Mouse (Mus musculus): ENCODE results near the gene Kifap3. TPM values are rescaled to one million over a fixed set of nuclear protein-coding genes. Genes with fewer than 3 reads are reported as not detected.
"Not testable (repeated sequence)": the region's sequence is repeated elsewhere in the genome, so short reads cannot be mapped to it uniquely, and the experiment has no call there.

The Kifap3 gene
- polyA plus RNA-seq, 1 experiment from 2014 or later: 146 TPM

DNA sequence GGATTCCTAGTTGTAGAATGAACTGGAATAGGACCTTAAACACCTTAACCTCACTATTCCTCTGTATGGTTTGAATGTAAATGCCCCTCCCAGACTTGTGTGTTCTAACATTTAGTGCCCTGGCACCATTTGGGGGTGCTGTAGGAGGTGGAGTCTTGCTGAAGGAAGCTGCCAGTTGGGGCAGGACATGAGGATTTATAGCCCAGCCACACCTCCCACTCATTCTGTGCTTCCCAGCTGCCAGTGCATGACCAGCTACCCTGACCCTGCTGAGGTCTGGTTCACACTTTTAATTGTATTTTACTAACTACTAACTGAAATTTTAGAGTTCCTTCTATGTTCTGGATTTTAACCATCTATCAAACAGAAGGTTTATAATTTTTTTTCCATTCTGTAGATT, 50.1 kb downstream of the Kifap3 start:
- no peak overlapping the region for H3K4me2 ChIP-seq (ENCODE audit: low read length)
- no peaks in the 10 kb centered on the region for H3K9me3 ChIP-seq (ENCODE audit: control insufficient read depth, low read length)
- H3K9ac ChIP-seq (replicated peaks; ENCODE audit: low read length): no peak overlapping the region
- H3K27me3 ChIP-seq (ENCODE audit: control insufficient read depth, insufficient read depth, low read length): no peaks in the 10 kb centered on the region
- H3K27ac ChIP-seq (replicated peaks; ENCODE audit: low read depth, low read length): no peak overlapping the region
- ATAC-seq (ENCODE audit: low FRiP score, low TSS enrichment) (no peak), DNase-seq (no peak)
- no peak overlapping the region for H3K4me3 ChIP-seq (replicated peaks; ENCODE audit: low read depth, low read length)
- no peaks in the 10 kb centered on the region for H3K4me1 ChIP-seq (ENCODE audit: control insufficient read depth, insufficient read depth, low read length)
- H3K36me3 ChIP-seq (ENCODE audit: control insufficient read depth, insufficient read depth, low read length): peaks cover 21% of the 10 kb centered on the region

GRCm38 (mm10) chr1:163834066-163834465, 54.7 kb downstream of the Kifap3 start:
- Histone ChIP-seq H3K9ac (replicated peaks; ENCODE audit: low read length) (no peak overlapping the region), H3K27ac (replicated peaks; ENCODE audit: low read depth, low read length) (no peak overlapping the region), H3K4me3 (replicated peaks; ENCODE audit: low read depth, low read length) (no peak overlapping the region), H3K9me3 (ENCODE audit: control insufficient read depth, low read length) (no peaks in the 10 kb centered on the region), H3K27me3 (ENCODE audit: control insufficient read depth, insufficient read depth, low read length) (no peaks in the 10 kb centered on the region), H3K36me3 (ENCODE audit: control insufficient read depth, insufficient read depth, low read length) (peaks cover 9% of the 10 kb centered on the region), H3K4me2 (ENCODE audit: low read length) (no peak overlapping the region), H3K4me1 (ENCODE audit: control insufficient read depth, insufficient read depth, low read length) (peaks cover 4% of the 10 kb centered on the region; the same call in 1 of the 2 replicates)
- WGBS: 75% methylated on average over 1 of the region's 1 CpGs
- DNase-seq: peak; percentile 53
- no peak for ATAC-seq (ENCODE audit: low FRiP score, low TSS enrichment)

- DNase-seq (no peak), ATAC-seq (ENCODE audit: low FRiP score, low TSS enrichment) (no peak)
- Histone ChIP-seq H3K4me1 (ENCODE audit: control insufficient read depth, insufficient read depth, low read length) (peaks cover 4% of the 10 kb centered on the region; the same call in 1 of the 2 replicates), H3K27me3 (ENCODE audit: control insufficient read depth, insufficient read depth, low read length) (no peaks in the 10 kb centered on the region), H3K9ac (replicated peaks; ENCODE audit: low read length) (no peak overlapping the region), H3K4me3 (replicated peaks; ENCODE audit: low read depth, low read length) (no peak overlapping the region), H3K36me3 (ENCODE audit: control insufficient read depth, insufficient read depth, low read length) (peaks cover 7% of the 10 kb centered on the region; the same call in 1 of the 2 replicates), H3K27ac (replicated peaks; ENCODE audit: low read depth, low read length) (no peak overlapping the region), H3K4me2 (ENCODE audit: low read length) (no peak overlapping the region), H3K9me3 (ENCODE audit: control insufficient read depth, low read length) (no peaks in the 10 kb centered on the region)
- WGBS: 93% methylated on average over 2 of the region's 2 CpGs
Measured at GRCm38 (mm10) chr1:163835062-163835461, 55.7 kb downstream of the Kifap3 start.

GRCm38 (mm10) chr1:163838482-163838881, 59.1 kb downstream of the Kifap3 start:
- not testable (repeated sequence) for DNase-seq; H3K27ac ChIP-seq (replicated peaks; ENCODE audit: low read depth, low read length); H3K9ac ChIP-seq (replicated peaks; ENCODE audit: low read length); H3K4me2 ChIP-seq (ENCODE audit: low read length); H3K9me3 ChIP-seq (ENCODE audit: control insufficient read depth, low read length); ATAC-seq (ENCODE audit: low FRiP score, low TSS enrichment); H3K4me1 ChIP-seq (ENCODE audit: control insufficient read depth, insufficient read depth, low read length); H3K4me3 ChIP-seq (replicated peaks; ENCODE audit: low read depth, low read length); H3K27me3 ChIP-seq (ENCODE audit: control insufficient read depth, insufficient read depth, low read length)
- WGBS: 92% methylated on average over 3 of the region's 3 CpGs
- H3K36me3 ChIP-seq (ENCODE audit: control insufficient read depth, insufficient read depth, low read length): peaks cover 13% of the 10 kb centered on the region

GRCm38 (mm10) chr1:163840555-163840954, 61.2 kb downstream of the Kifap3 start:
- no peaks in the 10 kb centered on the region for H3K9me3 ChIP-seq (ENCODE audit: control insufficient read depth, low read length)
- H3K4me1 ChIP-seq (ENCODE audit: control insufficient read depth, insufficient read depth, low read length): peaks cover 4% of the 10 kb centered on the region; the same call in 1 of the 2 replicates
- ATAC-seq (ENCODE audit: low FRiP score, low TSS enrichment) (no peak), DNase-seq (no peak)
- 92% methylated on average over 8 of the region's 8 CpGs for WGBS
- H3K27ac ChIP-seq (replicated peaks; ENCODE audit: low read depth, low read length): no peak overlapping the region
- peaks cover 13% of the 10 kb centered on the region for H3K36me3 ChIP-seq (ENCODE audit: control insufficient read depth, insufficient read depth, low read length)
- no peak overlapping the region for H3K4me3 ChIP-seq (replicated peaks; ENCODE audit: low read depth, low read length)
- H3K4me2 ChIP-seq (ENCODE audit: low read length): no peak overlapping the region
- no peak overlapping the region for H3K9ac ChIP-seq (replicated peaks; ENCODE audit: low read length)
- H3K27me3 ChIP-seq (ENCODE audit: control insufficient read depth, insufficient read depth, low read length): no peaks in the 10 kb centered on the region

- peak; percentile 39 for DNase-seq
- Histone ChIP-seq H3K36me3 (ENCODE audit: control insufficient read depth, insufficient read depth, low read length) (peaks cover 13% of the 10 kb centered on the region), H3K9me3 (ENCODE audit: control insufficient read depth, low read length) (no peaks in the 10 kb centered on the region), H3K27me3 (ENCODE audit: control insufficient read depth, insufficient read depth, low read length) (no peaks in the 10 kb centered on the region), H3K4me3 (replicated peaks; ENCODE audit: low read depth, low read length) (no peak overlapping the region), H3K4me1 (ENCODE audit: control insufficient read depth, insufficient read depth, low read length) (no peaks in the 10 kb centered on the region), H3K4me2 (ENCODE audit: low read length) (no peak overlapping the region), H3K9ac (replicated peaks; ENCODE audit: low read length) (no peak overlapping the region), H3K27ac (replicated peaks; ENCODE audit: low read depth, low read length) (no peak overlapping the region)
- 63% methylated on average over 2 of the region's 2 CpGs for WGBS
- no peak; the same call in 1 of the 2 replicates for ATAC-seq (ENCODE audit: low FRiP score, low TSS enrichment)
Measured at GRCm38 (mm10) chr1:163842238-163842637, 62.9 kb downstream of the Kifap3 start.

DNA sequence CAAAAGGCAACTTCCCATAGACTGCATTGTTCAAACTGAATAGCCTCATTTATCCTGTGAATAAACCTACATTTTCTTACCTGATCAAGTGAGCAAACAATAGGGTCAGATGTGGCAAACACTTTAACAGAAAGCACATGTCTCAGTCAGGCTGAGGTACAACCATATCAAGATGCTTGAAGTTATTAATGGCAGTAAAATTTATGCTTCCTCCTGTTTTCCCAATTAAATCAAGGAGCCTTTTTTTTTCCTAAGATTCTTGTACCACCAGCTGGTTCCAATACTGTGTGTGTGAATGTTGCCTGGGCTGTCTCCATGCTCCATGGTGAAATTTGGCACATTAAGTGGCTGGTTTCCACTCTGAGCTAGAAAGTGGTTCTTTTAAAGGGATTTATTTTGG, 64.5 kb downstream of the Kifap3 start:
- Histone ChIP-seq H3K27ac (replicated peaks; ENCODE audit: low read depth, low read length) (no peak overlapping the region), H3K9ac (replicated peaks; ENCODE audit: low read length) (no peak overlapping the region), H3K36me3 (ENCODE audit: control insufficient read depth, insufficient read depth, low read length) (peaks cover 13% of the 10 kb centered on the region), H3K4me1 (ENCODE audit: control insufficient read depth, insufficient read depth, low read length) (no peaks in the 10 kb centered on the region), H3K4me3 (replicated peaks; ENCODE audit: low read depth, low read length) (no peak overlapping the region), H3K27me3 (ENCODE audit: control insufficient read depth, insufficient read depth, low read length) (no peaks in the 10 kb centered on the region), H3K9me3 (ENCODE audit: control insufficient read depth, low read length) (no peaks in the 10 kb centered on the region), H3K4me2 (ENCODE audit: low read length) (no peak overlapping the region)
- no peak for ATAC-seq (ENCODE audit: low FRiP score, low TSS enrichment)
- DNase-seq: no peak

GRCm38 (mm10) chr1:163852884-163853560, 73.6 kb downstream of the Kifap3 start:
- no peak overlapping the region for H3K27ac ChIP-seq (replicated peaks; ENCODE audit: low read depth, low read length)
- DNase-seq: no peak
- H3K9ac ChIP-seq (replicated peaks; ENCODE audit: low read length): no peak overlapping the region
- no peak for ATAC-seq (ENCODE audit: low FRiP score, low TSS enrichment)
- no peaks in the 10 kb centered on the region for H3K4me1 ChIP-seq (ENCODE audit: control insufficient read depth, insufficient read depth, low read length)
- H3K9me3 ChIP-seq (ENCODE audit: control insufficient read depth, low read length): no peaks in the 10 kb centered on the region
- no peak overlapping the region for H3K4me3 ChIP-seq (replicated peaks; ENCODE audit: low read depth, low read length)
- peaks cover 29% of the 10 kb centered on the region for H3K36me3 ChIP-seq (ENCODE audit: control insufficient read depth, insufficient read depth, low read length)
- 81% methylated on average over 5 of the region's 5 CpGs for WGBS
- no peaks in the 10 kb centered on the region for H3K27me3 ChIP-seq (ENCODE audit: control insufficient read depth, insufficient read depth, low read length)
- no peak overlapping the region for H3K4me2 ChIP-seq (ENCODE audit: low read length)

- Histone ChIP-seq H3K9ac (replicated peaks; ENCODE audit: low read length) (no peak overlapping the region), H3K27ac (replicated peaks; ENCODE audit: low read depth, low read length) (no peak overlapping the region), H3K4me3 (replicated peaks; ENCODE audit: low read depth, low read length) (no peak overlapping the region), H3K27me3 (ENCODE audit: control insufficient read depth, insufficient read depth, low read length) (no peaks in the 10 kb centered on the region), H3K4me2 (ENCODE audit: low read length) (no peak overlapping the region), H3K36me3 (ENCODE audit: control insufficient read depth, insufficient read depth, low read length) (peaks cover 42% of the 10 kb centered on the region), H3K4me1 (ENCODE audit: control insufficient read depth, insufficient read depth, low read length) (no peaks in the 10 kb centered on the region), H3K9me3 (ENCODE audit: control insufficient read depth, low read length) (no peaks in the 10 kb centered on the region)
- no peak for ATAC-seq (ENCODE audit: low FRiP score, low TSS enrichment)
- whole genome bisulfite sequencing: 96% methylated on average over 2 of the region's 2 CpGs
- no peak for DNase-seq
Measured at GRCm38 (mm10) chr1:163858420-163858819, 79.0 kb downstream of the Kifap3 start.

Measured in midbrain, embryonic 14.5 days (tissue).